Mouse (Mus musculus) small intestine, adult 2 months (tissue): ENCODE measurements at regions not wholly inside any gene's neighbourhood (a gene's known extent, or its start where the extent isn't known, plus 50 kb on each side); places are given as distances from the start of the nearest gene placed in this dataset.

ENCODE experiments used
- CTCF ChIP-seq: fragments of 200-500 bp; IDR thresholded peaks from 2 replicates; pipeline ENCODE4 v1.5.1; 2012; ENCODE audit warnings: low read depth, mild to moderate bottlenecking, control low read depth, inconsistent platforms, low read length, moderate library complexity, mixed read lengths; ENCODE audit not compliant: insufficient replicate concordance, insufficient read length; ENCODE audit errors: extremely low read depth
- POLR2A ChIP-seq: fragments of 200-500 bp; IDR thresholded peaks from 2 replicates; pipeline ENCODE4 v1.6.1; 2012; ENCODE audit warnings: low read depth, mild to moderate bottlenecking, control low read depth, inconsistent platforms, low read length, moderate library complexity

DNA sequence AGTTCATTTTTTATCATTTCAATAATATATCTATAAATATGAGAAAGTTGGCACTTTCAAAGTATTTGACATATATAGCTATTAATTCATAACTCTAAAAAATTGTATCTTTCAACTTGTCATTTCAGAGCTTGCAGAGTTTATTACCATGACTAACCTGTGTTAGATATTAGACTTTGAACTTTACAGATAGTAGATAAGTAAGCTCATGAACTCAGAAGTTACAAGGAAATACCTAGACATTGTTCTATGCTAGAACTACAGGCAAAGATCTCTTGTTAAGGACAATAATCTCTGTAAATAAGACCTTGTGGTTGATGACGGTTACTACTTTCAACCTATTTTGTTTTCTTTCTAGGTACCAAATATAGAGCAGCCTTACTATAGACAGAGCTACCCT is 117.0 kb upstream of the Zeb2 start:
- TF ChIP-seq POLR2A (no peak), CTCF (no peak)
